Mouse (Mus musculus): Measurements from ENCODE around the gene Gcm1. TPM values are rescaled to one million over a fixed set of nuclear protein-coding genes. Genes with fewer than 3 reads are reported as not detected.

The Gcm1 gene
- polyA plus RNA-seq, 1 experiment from 2014 or later = not detected

DNA sequence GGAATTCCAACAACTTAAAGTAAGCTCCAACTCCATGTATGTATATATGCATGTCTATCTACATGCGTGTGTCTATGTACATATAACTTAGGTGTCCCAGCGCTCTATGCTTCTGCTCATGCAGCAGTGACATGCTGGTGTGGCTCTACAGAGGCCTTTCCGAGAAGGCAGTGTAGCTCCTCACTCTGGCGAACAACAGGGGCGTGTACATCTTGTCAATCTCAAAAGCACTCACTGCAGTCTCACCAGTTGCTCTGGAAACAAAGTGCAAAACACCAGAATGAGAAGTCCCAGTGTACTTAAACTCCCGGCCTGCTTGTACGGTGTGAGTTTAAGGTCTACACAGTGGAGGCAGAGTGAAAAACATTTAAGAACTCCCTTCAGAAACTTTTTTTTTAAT, 30.1 kb downstream of the Gcm1 start:
- Histone ChIP-seq H3K36me3 (ENCODE audit: control insufficient read depth, insufficient read depth, low read length) (peaks cover 24% of the 10 kb centered on the region), H3K4me2 (no peak overlapping the region), H3K9ac (ENCODE audit: low read depth, low read length) (no peak overlapping the region), H3K9me3 (replicated peaks; ENCODE audit: control insufficient read depth, low read length) (no peaks in the 10 kb centered on the region), H3K4me1 (ENCODE audit: control insufficient read depth, insufficient read depth, low read length) (no peaks in the 10 kb centered on the region), H3K27me3 (ENCODE audit: control insufficient read depth, insufficient read depth, low read length) (no peaks in the 10 kb centered on the region), H3K27ac (ENCODE audit: low read depth, low read length) (no peak overlapping the region), H3K4me3 (ENCODE audit: low read depth, low read length) (no peak overlapping the region)
- ATAC-seq (replicated peaks; ENCODE audit: insufficient number of reproducible peaks, low FRiP score, low TSS enrichment) = no peak
- WGBS (ENCODE audit: insufficient replicate concordance) = 75% methylated on average over 7 of the region's 7 CpGs

- no peak for ATAC-seq (replicated peaks; ENCODE audit: insufficient number of reproducible peaks, low FRiP score, low TSS enrichment)
- Histone ChIP-seq H3K36me3 (ENCODE audit: control insufficient read depth, insufficient read depth, low read length) (peaks cover 24% of the 10 kb centered on the region), H3K27ac (ENCODE audit: low read depth, low read length) (no peak overlapping the region), H3K9ac (ENCODE audit: low read depth, low read length) (no peak overlapping the region), H3K4me3 (ENCODE audit: low read depth, low read length) (no peak overlapping the region), H3K4me2 (no peak overlapping the region), H3K4me1 (ENCODE audit: control insufficient read depth, insufficient read depth, low read length) (peaks cover 11% of the 10 kb centered on the region; the same call in 1 of the 2 replicates), H3K27me3 (ENCODE audit: control insufficient read depth, insufficient read depth, low read length) (no peaks in the 10 kb centered on the region), H3K9me3 (replicated peaks; ENCODE audit: control insufficient read depth, low read length) (no peaks in the 10 kb centered on the region)
- 88% methylated on average over 4 of the region's 4 CpGs for WGBS (ENCODE audit: insufficient replicate concordance)
Observed at GRCm38 (mm10) chr9:78084341-78084740, 32.6 kb downstream of the Gcm1 start.

DNA sequence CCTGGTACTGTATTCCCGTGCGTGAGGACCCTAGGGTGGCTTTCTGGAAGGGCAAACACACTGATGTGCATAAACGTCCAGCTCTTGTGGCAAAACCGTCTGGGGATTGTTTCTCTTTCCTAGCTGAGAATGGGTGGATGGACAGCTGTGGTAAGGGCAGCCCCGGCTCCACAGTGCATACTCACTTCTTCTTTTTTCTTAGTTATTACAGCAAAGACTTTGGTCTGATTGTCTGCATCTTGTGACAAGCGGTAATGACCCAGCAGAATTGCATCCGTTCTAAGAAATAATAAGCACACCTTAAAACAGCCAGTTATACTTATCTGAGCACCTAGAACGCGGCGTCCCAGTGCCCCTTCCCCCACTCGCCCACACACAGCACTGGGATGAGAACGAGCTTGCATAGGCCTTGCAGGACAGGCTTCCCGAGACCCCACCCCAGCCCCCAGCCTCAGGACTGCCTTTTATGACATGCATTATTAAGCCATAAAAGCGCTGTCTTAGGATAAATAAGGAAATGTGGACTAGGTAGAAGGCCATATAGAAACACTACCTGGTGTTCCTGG, 34.1 kb downstream of the Gcm1 start:
- ATAC-seq (replicated peaks; ENCODE audit: insufficient number of reproducible peaks, low FRiP score, low TSS enrichment) = no peak
- no peaks in the 10 kb centered on the region for H3K9me3 ChIP-seq (replicated peaks; ENCODE audit: control insufficient read depth, low read length)
- no peak overlapping the region for H3K27ac ChIP-seq (ENCODE audit: low read depth, low read length)
- H3K9ac ChIP-seq (ENCODE audit: low read depth, low read length) = no peak overlapping the region
- no peaks in the 10 kb centered on the region for H3K27me3 ChIP-seq (ENCODE audit: control insufficient read depth, insufficient read depth, low read length)
- no peak overlapping the region for H3K4me2 ChIP-seq
- H3K36me3 ChIP-seq (ENCODE audit: control insufficient read depth, insufficient read depth, low read length) = peaks cover 21% of the 10 kb centered on the region
- WGBS (ENCODE audit: insufficient replicate concordance) = 85% methylated on average over 14 of the region's 14 CpGs
- H3K4me1 ChIP-seq (ENCODE audit: control insufficient read depth, insufficient read depth, low read length) = peaks cover 12% of the 10 kb centered on the region; the same call in 1 of the 2 replicates
- no peak overlapping the region for H3K4me3 ChIP-seq (ENCODE audit: low read depth, low read length)

DNA sequence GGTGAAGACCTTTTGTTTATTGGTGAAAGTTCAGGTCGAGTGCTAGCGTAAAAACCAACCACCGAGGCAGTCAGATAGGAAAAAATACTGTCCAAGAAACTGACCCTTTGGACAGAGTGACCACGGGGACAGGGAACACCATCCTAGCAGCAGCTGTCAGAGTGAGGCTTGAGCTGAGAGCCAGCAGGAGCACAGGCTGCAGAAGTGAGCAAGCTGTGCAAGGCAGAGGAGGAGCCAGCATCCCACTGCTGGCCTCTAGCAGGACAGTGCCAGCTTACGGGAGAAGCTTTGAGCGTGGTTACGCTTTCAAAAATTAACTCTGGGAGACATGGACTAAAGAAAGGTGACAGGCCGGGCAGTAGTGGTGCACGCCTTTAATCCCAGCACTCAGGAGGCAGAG, 36.0 kb downstream of the Gcm1 start:
- peaks cover 12% of the 10 kb centered on the region; the same call in 1 of the 2 replicates for H3K4me1 ChIP-seq (ENCODE audit: control insufficient read depth, insufficient read depth, low read length)
- H3K36me3 ChIP-seq (ENCODE audit: control insufficient read depth, insufficient read depth, low read length) = peaks cover 24% of the 10 kb centered on the region
- ATAC-seq (replicated peaks; ENCODE audit: insufficient number of reproducible peaks, low FRiP score, low TSS enrichment) = no peak
- WGBS (ENCODE audit: insufficient replicate concordance) = 91% methylated on average over 9 of the region's 9 CpGs
- H3K4me3 ChIP-seq (ENCODE audit: low read depth, low read length) = no peak overlapping the region
- H3K9ac ChIP-seq (ENCODE audit: low read depth, low read length) = no peak overlapping the region
- H3K27ac ChIP-seq (ENCODE audit: low read depth, low read length) = no peak overlapping the region
- no peaks in the 10 kb centered on the region for H3K9me3 ChIP-seq (replicated peaks; ENCODE audit: control insufficient read depth, low read length)
- no peaks in the 10 kb centered on the region for H3K27me3 ChIP-seq (ENCODE audit: control insufficient read depth, insufficient read depth, low read length)
- H3K4me2 ChIP-seq = no peak overlapping the region

DNA sequence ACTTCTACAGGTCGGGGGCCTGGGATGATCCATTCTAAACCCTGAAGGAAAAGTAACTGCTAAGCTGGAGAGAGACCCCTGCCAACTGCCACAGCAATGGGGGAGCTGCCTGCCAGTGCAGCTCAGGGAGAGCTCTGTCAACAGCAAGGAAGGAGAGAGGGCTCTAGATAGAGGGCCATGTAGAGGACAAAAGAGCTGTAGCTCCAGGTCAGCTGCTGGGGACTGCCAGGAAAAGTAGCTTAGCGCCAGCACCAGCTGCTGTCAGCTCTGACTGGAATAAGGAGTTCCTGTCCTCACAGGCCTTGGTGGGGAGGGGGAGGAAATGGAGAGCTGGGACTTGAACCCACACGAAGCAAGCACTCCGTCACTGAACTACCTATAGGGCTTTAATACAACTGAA, 36.8 kb downstream of the Gcm1 start:
- peaks cover 22% of the 10 kb centered on the region for H3K36me3 ChIP-seq (ENCODE audit: control insufficient read depth, insufficient read depth, low read length)
- H3K27ac ChIP-seq (ENCODE audit: low read depth, low read length) = peak overlapping the region; percentile 79
- WGBS (ENCODE audit: insufficient replicate concordance) = 61% methylated on average over 4 of the region's 4 CpGs
- peaks cover 12% of the 10 kb centered on the region; the same call in 1 of the 2 replicates for H3K4me1 ChIP-seq (ENCODE audit: control insufficient read depth, insufficient read depth, low read length)
- no peak overlapping the region for H3K4me3 ChIP-seq (ENCODE audit: low read depth, low read length)
- H3K27me3 ChIP-seq (ENCODE audit: control insufficient read depth, insufficient read depth, low read length) = no peaks in the 10 kb centered on the region
- H3K9me3 ChIP-seq (replicated peaks; ENCODE audit: control insufficient read depth, low read length) = no peaks in the 10 kb centered on the region
- peak overlapping the region; percentile 50 for H3K9ac ChIP-seq (ENCODE audit: low read depth, low read length)
- no peak for ATAC-seq (replicated peaks; ENCODE audit: insufficient number of reproducible peaks, low FRiP score, low TSS enrichment)
- H3K4me2 ChIP-seq = no peak overlapping the region

- H3K27ac ChIP-seq (ENCODE audit: low read depth, low read length) = peak overlapping the region; percentile 79
- peaks cover 12% of the 10 kb centered on the region; the same call in 1 of the 2 replicates for H3K4me1 ChIP-seq (ENCODE audit: control insufficient read depth, insufficient read depth, low read length)
- no peak overlapping the region for H3K4me3 ChIP-seq (ENCODE audit: low read depth, low read length)
Observed at GRCm38 (mm10) chr9:78088971-78089370, 37.2 kb downstream of the Gcm1 start.

GRCm38 (mm10) chr9:78089906-78090305, 38.2 kb downstream of the Gcm1 start:
- no peak for ATAC-seq (replicated peaks; ENCODE audit: insufficient number of reproducible peaks, low FRiP score, low TSS enrichment)
- Histone ChIP-seq H3K36me3 (ENCODE audit: control insufficient read depth, insufficient read depth, low read length) (peaks cover 10% of the 10 kb centered on the region), H3K4me1 (ENCODE audit: control insufficient read depth, insufficient read depth, low read length) (peaks cover 12% of the 10 kb centered on the region; the same call in 1 of the 2 replicates), H3K9ac (ENCODE audit: low read depth, low read length) (no peak overlapping the region), H3K4me2 (no peak overlapping the region), H3K27ac (ENCODE audit: low read depth, low read length) (no peak overlapping the region), H3K9me3 (replicated peaks; ENCODE audit: control insufficient read depth, low read length) (no peaks in the 10 kb centered on the region), H3K27me3 (ENCODE audit: control insufficient read depth, insufficient read depth, low read length) (no peaks in the 10 kb centered on the region), H3K4me3 (ENCODE audit: low read depth, low read length) (no peak overlapping the region)
- WGBS (ENCODE audit: insufficient replicate concordance) = 95% methylated on average over 1 of the region's 1 CpGs

More at GRCm38 (mm10) chr9:78088971-78089370, 37.2 kb downstream of the Gcm1 start:
- no peaks in the 10 kb centered on the region for H3K9me3 ChIP-seq (replicated peaks; ENCODE audit: control insufficient read depth, low read length)
- H3K9ac ChIP-seq (ENCODE audit: low read depth, low read length) = peak overlapping the region; percentile 50; the same call in 1 of the 2 replicates
- WGBS (ENCODE audit: insufficient replicate concordance) = 59% methylated on average over 7 of the region's 7 CpGs
- no peak overlapping the region for H3K4me2 ChIP-seq
- peaks cover 18% of the 10 kb centered on the region for H3K36me3 ChIP-seq (ENCODE audit: control insufficient read depth, insufficient read depth, low read length)
- no peaks in the 10 kb centered on the region for H3K27me3 ChIP-seq (ENCODE audit: control insufficient read depth, insufficient read depth, low read length)
- 0 out of 2 replicates have a peak, but pooled peaks have one; percentile 42 for ATAC-seq (replicated peaks; ENCODE audit: insufficient number of reproducible peaks, low FRiP score, low TSS enrichment)

DNA sequence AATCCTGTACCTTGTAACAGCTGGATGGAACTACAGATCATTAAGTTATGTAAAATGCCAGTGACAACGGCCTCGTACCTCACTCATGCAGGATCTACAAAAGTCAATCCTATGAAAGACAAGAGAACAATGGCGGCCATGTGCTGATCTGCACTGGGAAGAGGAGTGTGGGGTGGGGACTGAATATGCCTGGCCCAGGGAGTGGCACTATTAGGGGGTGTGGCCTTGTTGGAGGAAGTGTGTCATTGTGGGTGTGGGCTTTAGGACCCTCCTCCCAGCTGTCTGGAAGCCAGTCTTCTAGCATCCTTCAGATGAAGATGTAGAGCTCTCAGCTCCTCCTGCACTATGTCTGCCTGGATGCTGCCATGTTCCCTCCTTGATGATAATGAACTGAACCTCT, 38.9 kb downstream of the Gcm1 start:
- Histone ChIP-seq H3K4me2 (no peak overlapping the region), H3K36me3 (ENCODE audit: control insufficient read depth, insufficient read depth, low read length) (peaks cover 4% of the 10 kb centered on the region), H3K27me3 (ENCODE audit: control insufficient read depth, insufficient read depth, low read length) (no peaks in the 10 kb centered on the region), H3K27ac (ENCODE audit: low read depth, low read length) (no peak overlapping the region), H3K4me1 (ENCODE audit: control insufficient read depth, insufficient read depth, low read length) (peaks cover 12% of the 10 kb centered on the region; the same call in 1 of the 2 replicates), H3K4me3 (ENCODE audit: low read depth, low read length) (no peak overlapping the region), H3K9ac (ENCODE audit: low read depth, low read length) (no peak overlapping the region), H3K9me3 (replicated peaks; ENCODE audit: control insufficient read depth, low read length) (no peaks in the 10 kb centered on the region)
- 97% methylated on average over 3 of the region's 3 CpGs for WGBS (ENCODE audit: insufficient replicate concordance)
- no peak for ATAC-seq (replicated peaks; ENCODE audit: insufficient number of reproducible peaks, low FRiP score, low TSS enrichment)

DNA sequence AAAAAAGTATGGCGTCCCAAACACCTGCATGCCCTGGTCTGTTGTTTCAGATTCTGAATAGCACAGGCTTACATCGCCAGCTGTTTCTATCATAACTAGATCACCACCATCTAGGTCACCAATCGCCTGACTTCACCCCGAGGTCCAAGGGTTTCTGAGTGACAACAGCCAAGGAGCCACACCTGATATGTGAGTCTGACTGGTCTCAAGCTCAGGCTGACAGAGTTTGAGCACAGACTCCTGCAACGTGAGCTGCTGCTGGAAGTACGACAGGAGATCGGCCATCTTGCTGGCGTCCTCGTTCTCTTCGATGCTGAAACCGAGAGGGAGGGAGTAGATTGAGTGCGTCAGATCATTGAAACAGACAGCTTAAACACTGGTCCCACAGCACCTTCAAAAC, 44.0 kb downstream of the Gcm1 start:
- no peaks in the 10 kb centered on the region for H3K27me3 ChIP-seq (ENCODE audit: control insufficient read depth, insufficient read depth, low read length)

More for the DNA sequence above, 44.0 kb downstream of the Gcm1 start:
- H3K4me3 ChIP-seq (ENCODE audit: low read depth, low read length) = no peak overlapping the region
- 92% methylated on average over 12 of the region's 12 CpGs for WGBS (ENCODE audit: insufficient replicate concordance)
- no peaks in the 10 kb centered on the region for H3K4me1 ChIP-seq (ENCODE audit: control insufficient read depth, insufficient read depth, low read length)
- H3K36me3 ChIP-seq (ENCODE audit: control insufficient read depth, insufficient read depth, low read length) = peaks cover 28% of the 10 kb centered on the region
- no peaks in the 10 kb centered on the region; the same call in 1 of the 2 replicates for H3K9me3 ChIP-seq (replicated peaks; ENCODE audit: control insufficient read depth, low read length)
- no peak overlapping the region for H3K4me2 ChIP-seq
- H3K9ac ChIP-seq (ENCODE audit: low read depth, low read length) = no peak overlapping the region
- H3K27ac ChIP-seq (ENCODE audit: low read depth, low read length) = no peak overlapping the region
- no peak for ATAC-seq (replicated peaks; ENCODE audit: insufficient number of reproducible peaks, low FRiP score, low TSS enrichment)

All from heart, embryonic 11.5 days (tissue).